Mouse (Mus musculus) CD8-positive naive resting alpha-beta T cell, adult 57 days (primary cell): ENCODE measurements around the gene Katna1. TPM values are rescaled to one million over a fixed set of nuclear protein-coding genes. Genes with fewer than 3 reads are reported as not detected.

Experiments
- total RNA-seq: library from RNA; stranded (reverse); gene quantifications from one replicate; pipeline ENCODE4 v1.2.4, GENCODE M21; 2023

The Katna1 gene
- 56.5 TPM for total RNA-seq

GRCm38 (mm10) chr10:7725751-7726500 lies at the start of gene Katna1:
Gene Katna1, plus strand, starts transcription at chr10:7726000.

GRCm38 (mm10) chr10:7680731-7681301 lies 45.0 kb upstream of the Katna1 start, which contains the start of the genes Pcmt1 and Lats1:
Gene Pcmt1, minus strand, starts transcription at chr10:7681136.
Gene Lats1, plus strand, starts transcription at chr10:7681214.

GRCm38 (mm10) chr10:7792751-7793385 lies 67.1 kb downstream of the Katna1 start, which contains the start of the genes Ginm1 and Ppil4:
Gene Ginm1, minus strand, starts transcription at chr10:7792824.
Gene Ppil4, plus strand, starts transcription at chr10:7792891.

Other genes with a start within 250 kb of the Katna1 start
- 0.52 TPM for gene Lrp11, start 136.2 kb upstream of the Katna1 start, total RNA-seq
- gene Nup43, start 58.5 kb upstream of the Katna1 start, total RNA-seq: 13.0 TPM
- 54.8 TPM for gene Pcmt1, start 44.9 kb upstream of the Katna1 start, total RNA-seq
- gene Lats1, start 44.8 kb upstream of the Katna1 start, total RNA-seq: 38.9 TPM
- 44.3 TPM for gene Ginm1, start 66.8 kb downstream of the Katna1 start, total RNA-seq
- 67.1 TPM for gene Ppil4, start 66.9 kb downstream of the Katna1 start, total RNA-seq
- gene Zc3h12d, start 106.5 kb downstream of the Katna1 start, total RNA-seq: 29.2 TPM
- 109 TPM for gene Tab2, start 230.2 kb downstream of the Katna1 start, total RNA-seq